Mouse (Mus musculus) limb, embryonic 11.5 days (tissue): ENCODE results near the gene Gata5. TPM values are rescaled to one million over a fixed set of nuclear protein-coding genes. Genes with fewer than 3 reads are reported as not detected.

Source experiments
- ATAC-seq: fragments of 200-750 bp; cut with Nextera tagmentation; 2 replicates; pipeline ENCODE4 v1.8.0; 2017; ENCODE audit warnings: low read depth; ENCODE audit not compliant: insufficient number of reproducible peaks, low FRiP score, low TSS enrichment
- DNase-seq: peaks from one replicate; pipeline ENCODE4 v3.0.0-alpha.2; 2015; ENCODE audit warnings: low spot score
- H3K27ac ChIP-seq: fragments of 300-500 bp; sonication (generic); replicated peaks from 2 replicates; pipeline ENCODE4 v1.5.1; 2014; ENCODE audit warnings: low read depth, mild to moderate bottlenecking, low read length
- H3K27me3 ChIP-seq: fragments of 300-500 bp; sonication (generic); 2 replicates; pipeline ENCODE4 v1.6.1; 2014; ENCODE audit warnings: mild to moderate bottlenecking, low read length, mixed read lengths; ENCODE audit not compliant: control insufficient read depth, insufficient read depth
- H3K36me3 ChIP-seq: fragments of 300-500 bp; sonication (generic); 2 replicates; pipeline ENCODE4 v1.6.1; 2014; ENCODE audit warnings: mild to moderate bottlenecking, low read length, moderate library complexity, mixed read lengths; ENCODE audit not compliant: control insufficient read depth, insufficient read depth
- H3K4me1 ChIP-seq: fragments of 300-500 bp; sonication (generic); 2 replicates; pipeline ENCODE4 v1.6.1; 2014; ENCODE audit warnings: low read length, mixed read lengths; ENCODE audit not compliant: control insufficient read depth, insufficient read depth
- H3K4me2 ChIP-seq: fragments of 300-500 bp; sonication (generic); 2 replicates; pipeline ENCODE4 v1.6.1; 2014; ENCODE audit warnings: low read depth, mild to moderate bottlenecking, moderate library complexity; ENCODE audit not compliant: severe bottlenecking
- H3K4me3 ChIP-seq: fragments of 300-500 bp; sonication (generic); 2 replicates; pipeline ENCODE4 v1.5.1; 2014; ENCODE audit warnings: low read depth, low read length
- H3K9ac ChIP-seq: fragments of 300-500 bp; sonication (generic); 2 replicates; pipeline ENCODE4 v1.6.1; 2014; ENCODE audit warnings: mild to moderate bottlenecking, low read length
- H3K9me3 ChIP-seq: fragments of 300-500 bp; sonication (generic); 2 replicates; pipeline ENCODE4 v1.6.1; 2016; ENCODE audit warnings: low read length; ENCODE audit not compliant: control insufficient read depth
- WGBS: fragments of 180-500 bp; shearing (Covaris S2); extraction: QIAGEN DNeasy Blood & Tissue Kit; methylation state at CpG from one replicate; pipeline ENCODE4 v1.1.7; 2014; 5-methylcytosine and 5-hydroxymethylcytosine counted together
- polyA plus RNA-seq: library from polyadenylated mRNA; unstranded; fragments of >200 nt; fragmentation: Nextera tagmentation; extraction: Ambion mirVana; gene quantifications from 2 replicates; pipeline ENCODE4 v1.2.1, GENCODE M21; 2014

Gene Gata5
- polyA plus RNA-seq, 1 experiment from 2014 or later = 0.29 TPM

- no peak overlapping the region for H3K4me3 ChIP-seq
- WGBS = 89% methylated on average over 1 of the region's 1 CpGs
- no peak for ATAC-seq
- H3K27me3 ChIP-seq = peaks cover 16% of the 10 kb centered on the region
- H3K36me3 ChIP-seq = no peaks in the 10 kb centered on the region
- H3K9me3 ChIP-seq = no peaks in the 10 kb centered on the region
- H3K4me2 ChIP-seq = no peak overlapping the region
- H3K4me1 ChIP-seq = peaks cover 3% of the 10 kb centered on the region
- H3K9ac ChIP-seq = no peak overlapping the region
- H3K27ac ChIP-seq = no peak overlapping the region
- DNase-seq = no peak
These were observed 5.0 kb downstream of the Gata5 start for GRCm38 (mm10) chr2:180329466-180329865.

- ATAC-seq = 0 out of 2 replicates have a peak, but pooled peaks have one; percentile 62
- peak; percentile 25 for DNase-seq
- H3K27ac ChIP-seq = no peak overlapping the region
- H3K4me3 ChIP-seq = no peak overlapping the region
- WGBS = 16% methylated on average over 14 of the region's 14 CpGs
- H3K27me3 ChIP-seq = no peaks in the 10 kb centered on the region
- no peak overlapping the region for H3K4me2 ChIP-seq
- no peaks in the 10 kb centered on the region for H3K36me3 ChIP-seq
- H3K4me1 ChIP-seq = peaks cover 8% of the 10 kb centered on the region
- H3K9ac ChIP-seq = no peak overlapping the region; the same call in 1 of the 2 replicates
- no peaks in the 10 kb centered on the region for H3K9me3 ChIP-seq
These were observed 11.7 kb downstream of the Gata5 start for GRCm38 (mm10) chr2:180322674-180323355.

GRCm38 (mm10) chr2:180320216-180320615 is 14.3 kb downstream of the Gata5 start:
- ATAC-seq (no peak), DNase-seq (no peak)
- Histone ChIP-seq H3K36me3 (no peaks in the 10 kb centered on the region), H3K4me1 (peaks cover 8% of the 10 kb centered on the region), H3K27me3 (no peaks in the 10 kb centered on the region), H3K9me3 (no peaks in the 10 kb centered on the region), H3K27ac (no peak overlapping the region), H3K9ac (no peak overlapping the region), H3K4me3 (no peak overlapping the region), H3K4me2 (no peak overlapping the region)
- 62% methylated on average over 4 of the region's 4 CpGs for WGBS

GRCm38 (mm10) chr2:180317591-180317990 is 16.9 kb downstream of the Gata5 start:
- no peaks in the 10 kb centered on the region for H3K36me3 ChIP-seq
- WGBS = 91% methylated on average over 7 of the region's 7 CpGs
- DNase-seq (no peak), ATAC-seq (no peak)
- no peak overlapping the region for H3K9ac ChIP-seq
- no peaks in the 10 kb centered on the region for H3K9me3 ChIP-seq
- no peak overlapping the region for H3K4me3 ChIP-seq
- H3K4me2 ChIP-seq = no peak overlapping the region
- no peaks in the 10 kb centered on the region for H3K27me3 ChIP-seq
- H3K4me1 ChIP-seq = peaks cover 3% of the 10 kb centered on the region
- H3K27ac ChIP-seq = no peak overlapping the region

GRCm38 (mm10) chr2:180314292-180314691 is 20.2 kb downstream of the Gata5 start:
- H3K27ac ChIP-seq = no peak overlapping the region
- no peaks in the 10 kb centered on the region for H3K4me1 ChIP-seq
- 85% methylated on average over 2 of the region's 2 CpGs for WGBS
- H3K36me3 ChIP-seq = no peaks in the 10 kb centered on the region
- DNase-seq (no peak), ATAC-seq (no peak)
- no peak overlapping the region for H3K4me3 ChIP-seq
- H3K4me2 ChIP-seq = no peak overlapping the region
- H3K27me3 ChIP-seq = no peaks in the 10 kb centered on the region
- no peak overlapping the region for H3K9ac ChIP-seq
- H3K9me3 ChIP-seq = no peaks in the 10 kb centered on the region

GRCm38 (mm10) chr2:180311147-180311546 is 23.4 kb downstream of the Gata5 start:
- no peak overlapping the region for H3K9ac ChIP-seq
- H3K9me3 ChIP-seq = no peaks in the 10 kb centered on the region
- H3K27me3 ChIP-seq = no peaks in the 10 kb centered on the region
- no peaks in the 10 kb centered on the region for H3K36me3 ChIP-seq
- H3K4me2 ChIP-seq = no peak overlapping the region
- no peak overlapping the region for H3K4me3 ChIP-seq
- no peaks in the 10 kb centered on the region for H3K4me1 ChIP-seq
- 82% methylated on average over 4 of the region's 4 CpGs for WGBS
- DNase-seq (no peak), ATAC-seq (no peak)
- H3K27ac ChIP-seq = no peak overlapping the region

- Histone ChIP-seq H3K9ac (no peak overlapping the region), H3K4me3 (no peak overlapping the region), H3K36me3 (no peaks in the 10 kb centered on the region), H3K4me1 (no peaks in the 10 kb centered on the region), H3K27ac (no peak overlapping the region), H3K9me3 (no peaks in the 10 kb centered on the region), H3K27me3 (no peaks in the 10 kb centered on the region), H3K4me2 (no peak overlapping the region)
- WGBS = 52% methylated on average over 2 of the region's 2 CpGs
- DNase-seq = no peak
- ATAC-seq = no peak
These were observed 26.8 kb downstream of the Gata5 start for GRCm38 (mm10) chr2:180307680-180308079.

- H3K9ac ChIP-seq = no peak overlapping the region
- ATAC-seq (no peak), DNase-seq (no peak)
- WGBS = 86% methylated on average over 8 of the region's 8 CpGs
- no peak overlapping the region for H3K27ac ChIP-seq
- H3K4me1 ChIP-seq = no peaks in the 10 kb centered on the region
- no peak overlapping the region for H3K4me2 ChIP-seq
- H3K9me3 ChIP-seq = no peaks in the 10 kb centered on the region
- H3K4me3 ChIP-seq = no peak overlapping the region
- no peaks in the 10 kb centered on the region for H3K27me3 ChIP-seq
- no peaks in the 10 kb centered on the region for H3K36me3 ChIP-seq
These were observed 27.9 kb downstream of the Gata5 start for GRCm38 (mm10) chr2:180306423-180307168.
